Mouse (Mus musculus) kidney, adult 2 months (tissue): ENCODE measurements around the gene Sesn3. TPM values are rescaled to one million over a fixed set of nuclear protein-coding genes. Genes with fewer than 3 reads are reported as not detected.

Experiments
- DNase-seq: peaks from one replicate; pipeline ENCODE4 v3.0.0; 2021
- H3K27ac ChIP-seq: fragments of 200-500 bp; 2 replicates; pipeline ENCODE4 v1.5.1; 2012; ENCODE audit warnings: low read depth, low read length, control low read depth, inconsistent platforms; ENCODE audit not compliant: insufficient read depth
- H3K27me3 ChIP-seq: fragments of 200-500 bp; replicated peaks from 2 replicates; pipeline ENCODE4 v1.6.1; 2012; ENCODE audit warnings: mild to moderate bottlenecking, moderate library complexity, low read length, inconsistent platforms; ENCODE audit not compliant: control insufficient read depth, insufficient read depth
- H3K36me3 ChIP-seq: fragments of 200-500 bp; 2 replicates; pipeline ENCODE4 v1.6.1; 2012; ENCODE audit warnings: mild to moderate bottlenecking, moderate library complexity, low read length, inconsistent platforms; ENCODE audit not compliant: control insufficient read depth, insufficient read depth
- H3K4me1 ChIP-seq: fragments of 200-500 bp; 2 replicates; pipeline ENCODE4 v1.6.1; 2011; ENCODE audit warnings: low read length; ENCODE audit not compliant: control insufficient read depth, insufficient read depth
- H3K4me3 ChIP-seq: fragments of 200-500 bp; 2 replicates; pipeline ENCODE4 v1.5.1; 2011; ENCODE audit warnings: mild to moderate bottlenecking, low read depth, low read length, control low read depth; ENCODE audit not compliant: insufficient read depth
- CTCF ChIP-seq: fragments of 200-500 bp; conservative IDR thresholded peaks from 2 replicates; pipeline ENCODE4 v1.5.1; 2011; ENCODE audit warnings: low read depth, mild to moderate bottlenecking, control low read depth, low read length, moderate library complexity, mixed read lengths; ENCODE audit not compliant: insufficient read depth, insufficient read length
- POLR2A ChIP-seq: fragments of 200-500 bp; IDR thresholded peaks from one replicate; pipeline ENCODE4 v1.6.1; 2011; ENCODE audit warnings: low read depth, low read length, control low read depth
- WGBS: fragments of 180-500 bp; shearing (Covaris S2); methylation state at CpG from one replicate; pipeline ENCODE4 v1.1.7; 2018; 5-methylcytosine and 5-hydroxymethylcytosine counted together
- polyA plus RNA-seq: library from polyadenylated mRNA; depleted of rRNA; stranded (reverse); fragments of >200 nt; gene quantifications from 2 replicates; pipeline ENCODE4 v1.2.3, GENCODE M21; 2012

The Sesn3 gene
- polyA plus RNA-seq, 1 experiment = 13.0 TPM

DNA sequence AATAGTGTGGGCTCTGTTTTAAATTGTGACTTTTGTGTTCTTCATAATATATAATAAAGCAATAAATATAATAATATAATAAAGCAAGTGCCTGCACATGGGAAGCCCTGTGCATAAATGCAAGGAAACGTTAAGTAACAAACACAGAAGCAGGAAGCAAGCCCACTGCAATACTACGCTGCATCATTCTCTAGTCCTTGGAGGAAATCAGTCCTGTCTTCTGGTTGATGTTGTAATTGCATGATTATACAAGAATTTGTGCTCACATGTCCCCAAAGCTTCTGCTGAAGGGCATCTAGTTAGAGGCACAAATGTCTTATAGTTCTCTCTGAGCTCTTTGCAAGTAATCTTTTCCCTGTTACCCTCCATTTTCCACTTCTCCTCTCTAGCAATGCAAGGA lies 6.3 kb upstream of the Sesn3 start:
- Histone ChIP-seq H3K4me3 (no peak overlapping the region), H3K36me3 (no peaks in the 10 kb centered on the region), H3K27me3 (no peaks in the 10 kb centered on the region), H3K27ac (no peak overlapping the region), H3K4me1 (no peaks in the 10 kb centered on the region)
- 81% methylated on average over 2 of the region's 2 CpGs for WGBS
- no peak for TF ChIP-seq POLR2A
- no peak for TF ChIP-seq CTCF
- DNase-seq = no peak

DNA sequence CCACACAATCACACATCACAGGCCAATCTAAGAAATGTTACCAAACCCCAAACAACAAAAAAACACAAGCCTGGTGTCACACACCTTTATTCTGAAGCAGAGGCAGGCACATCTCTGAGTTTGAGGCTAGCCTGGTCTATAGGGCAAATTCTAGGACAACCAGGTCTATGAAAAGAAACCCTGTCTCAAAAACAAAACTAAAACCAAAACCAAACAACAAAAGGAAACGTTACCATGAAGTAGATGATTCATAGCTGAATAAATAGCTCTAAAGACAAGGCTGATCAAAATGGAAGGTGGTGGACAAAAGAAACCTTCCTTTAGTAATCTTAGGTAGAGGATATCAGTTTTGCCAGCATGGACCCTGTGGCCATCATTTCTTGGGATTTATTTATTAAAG lies 1.9 kb upstream of the Sesn3 start:
- H3K4me1 ChIP-seq = peaks cover 3% of the 10 kb centered on the region; the same call in 1 of the 2 replicates
- no peak for DNase-seq
- H3K36me3 ChIP-seq = no peaks in the 10 kb centered on the region
- H3K27me3 ChIP-seq = no peaks in the 10 kb centered on the region
- 67% methylated on average over 1 of the region's 1 CpGs for WGBS
- no peak overlapping the region for H3K27ac ChIP-seq
- H3K4me3 ChIP-seq = no peak overlapping the region
- TF ChIP-seq POLR2A (no peak), CTCF (no peak)

DNA sequence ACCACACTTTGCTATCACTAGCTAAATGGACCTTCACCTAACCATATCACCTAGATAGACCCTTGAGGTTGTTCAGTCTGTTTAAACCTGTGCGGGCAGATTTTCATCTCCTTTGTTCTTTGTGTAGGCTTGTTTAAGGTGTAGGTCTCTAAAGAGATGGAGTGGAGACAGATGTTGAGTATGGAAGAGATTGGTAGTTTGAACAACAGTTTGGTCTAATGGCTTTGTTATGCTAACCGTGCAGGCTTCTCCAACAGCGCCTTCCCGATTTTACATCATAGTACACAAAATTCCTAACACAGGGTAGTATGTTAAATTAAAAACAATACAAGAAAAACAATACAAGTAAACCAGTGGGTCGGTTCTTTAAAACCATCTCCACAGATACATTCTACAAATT lies 281 bp upstream of the Sesn3 start:
- H3K27me3 ChIP-seq = no peaks in the 10 kb centered on the region
- 47% methylated on average over 5 of the region's 5 CpGs for WGBS
- H3K27ac ChIP-seq = peak overlapping the region; percentile 78; the same call in 1 of the 2 replicates
- TF ChIP-seq CTCF (no peak), POLR2A (no peak)
- no peak overlapping the region for H3K4me3 ChIP-seq
- H3K4me1 ChIP-seq = peaks cover 3% of the 10 kb centered on the region; the same call in 1 of the 2 replicates
- no peaks in the 10 kb centered on the region for H3K36me3 ChIP-seq
- DNase-seq = no peak

DNA sequence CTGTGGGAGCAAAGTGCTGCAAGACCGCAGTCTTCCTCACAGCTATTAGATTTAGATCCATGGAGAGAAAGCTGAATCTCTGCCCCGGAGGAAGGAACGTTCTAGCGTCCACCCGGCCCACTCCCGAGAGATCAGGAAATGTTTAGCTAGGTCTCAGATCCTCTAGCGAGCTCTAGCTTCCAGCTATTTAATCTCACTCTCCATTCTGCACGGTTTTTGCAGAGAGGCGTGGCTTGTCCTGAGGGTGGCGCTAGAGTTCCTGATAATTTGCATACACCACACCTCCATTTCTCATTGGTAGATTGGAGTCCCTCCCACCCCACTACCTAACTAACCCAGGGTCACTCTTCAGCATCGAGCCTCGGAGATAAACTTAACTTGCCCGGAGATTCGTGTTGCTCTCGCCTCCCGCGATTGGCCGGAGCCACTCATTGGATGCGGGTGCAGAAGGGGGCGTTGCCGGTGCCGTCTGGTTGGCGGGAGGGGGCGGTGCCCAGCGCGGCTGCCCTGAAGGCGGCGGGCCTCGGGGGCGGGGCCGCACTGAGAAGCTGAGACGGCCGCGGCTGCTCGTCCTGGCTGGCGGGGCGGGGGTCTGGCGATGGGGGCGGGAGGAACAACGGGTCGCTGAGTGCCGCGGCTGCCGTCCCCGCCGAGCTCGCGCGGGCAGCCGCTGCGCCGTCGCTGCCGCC lies 1.1 kb downstream of the Sesn3 start:
- H3K27me3 ChIP-seq = no peaks in the 10 kb centered on the region
- no peaks in the 10 kb centered on the region for H3K36me3 ChIP-seq
- DNase-seq = peak; percentile 100
- peak overlapping the region; percentile 80 for H3K4me3 ChIP-seq
- peak overlapping the region; percentile 78 for H3K27ac ChIP-seq
- WGBS = under 1% methylated on average over 54 of the region's 54 CpGs
- peaks cover 3% of the 10 kb centered on the region; the same call in 1 of the 2 replicates for H3K4me1 ChIP-seq
- TF ChIP-seq POLR2A (no peak), CTCF (peak; percentile 74)

DNA sequence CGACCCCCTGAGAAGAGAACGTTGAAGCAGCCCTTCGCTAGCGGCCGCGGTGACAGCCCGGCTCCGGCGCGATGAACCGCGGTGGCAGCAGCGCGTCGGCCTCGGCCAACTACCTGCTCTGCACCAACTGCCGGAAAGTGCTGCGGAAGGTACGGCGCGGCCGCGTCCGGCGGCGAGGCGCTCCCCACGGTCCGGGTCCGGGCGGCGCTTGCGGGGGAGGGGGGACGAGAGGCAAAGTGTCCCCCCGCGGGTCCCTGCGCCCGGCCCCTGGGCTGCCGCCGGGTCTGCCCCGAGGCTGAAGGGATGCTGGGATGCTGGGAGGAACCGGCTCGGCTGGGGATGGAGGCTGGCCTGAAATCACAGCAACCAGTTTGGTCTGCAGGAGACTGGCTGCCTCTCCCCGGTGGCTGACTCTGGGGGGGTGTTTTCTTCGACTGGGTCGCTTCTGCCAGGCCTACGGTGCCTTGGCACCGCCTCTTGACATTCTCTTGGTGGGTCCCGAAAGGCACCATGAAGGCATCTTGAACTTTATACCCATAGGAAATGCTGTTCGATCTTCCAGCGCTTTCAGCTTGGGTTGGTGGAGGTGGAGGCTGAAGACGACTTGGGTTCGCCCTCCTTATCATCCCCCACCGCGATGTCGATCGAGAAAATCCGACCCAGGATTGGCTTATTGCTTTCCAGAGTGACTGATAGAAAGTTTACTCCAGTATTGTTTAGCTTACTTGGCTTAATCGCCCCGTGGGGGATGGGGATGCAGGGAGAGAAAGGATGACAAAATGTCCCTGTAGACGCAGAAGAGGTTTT lies 1.8 kb downstream of the Sesn3 start:
- Histone ChIP-seq H3K27me3 (no peaks in the 10 kb centered on the region), H3K27ac (peak overlapping the region; percentile 41), H3K4me3 (peak overlapping the region; percentile 80), H3K36me3 (no peaks in the 10 kb centered on the region), H3K4me1 (peaks cover 3% of the 10 kb centered on the region; the same call in 1 of the 2 replicates)
- peak; percentile 45 for DNase-seq
- no peak for TF ChIP-seq POLR2A
- WGBS = under 1% methylated on average over 60 of the region's 61 CpGs

DNA sequence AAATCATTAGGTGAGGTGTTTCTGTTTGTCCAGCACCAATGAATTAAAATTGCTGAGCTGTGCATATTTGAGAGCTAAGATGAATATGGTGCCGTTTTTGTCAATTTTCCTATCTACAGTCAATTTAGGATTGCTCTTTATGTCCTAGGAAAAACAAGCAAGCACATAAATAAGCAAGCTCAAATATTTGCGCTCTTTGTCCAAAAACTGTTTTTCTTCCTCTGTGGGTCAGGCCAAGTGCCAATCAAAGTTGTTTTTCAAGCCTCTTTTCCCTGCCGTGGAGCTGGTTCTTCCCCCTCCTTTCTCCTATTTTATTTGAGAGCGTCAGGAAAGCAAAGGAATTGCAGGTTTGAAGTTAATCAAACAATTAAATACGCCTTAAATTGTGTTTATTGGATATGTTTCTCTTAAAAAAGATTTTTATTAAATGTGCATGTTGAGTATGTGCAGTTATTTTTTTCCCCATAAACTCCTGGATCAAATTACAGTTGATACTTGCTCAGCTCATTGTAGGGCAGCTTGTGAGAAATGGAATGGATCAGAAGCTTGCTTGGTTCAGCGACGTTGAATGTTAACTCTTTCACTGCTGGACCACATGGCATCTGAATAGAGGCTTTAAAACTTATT lies 2.6 kb downstream of the Sesn3 start:
- TF ChIP-seq CTCF = no peak
- no peak for TF ChIP-seq POLR2A
- H3K4me1 ChIP-seq = peaks cover 3% of the 10 kb centered on the region; the same call in 1 of the 2 replicates
- H3K27me3 ChIP-seq = no peaks in the 10 kb centered on the region
- DNase-seq = peak; percentile 32
- H3K27ac ChIP-seq = no peak overlapping the region
- H3K4me3 ChIP-seq = peak overlapping the region; percentile 8; the same call in 1 of the 2 replicates
- no peaks in the 10 kb centered on the region for H3K36me3 ChIP-seq
- 3% methylated on average over 7 of the region's 7 CpGs for WGBS

DNA sequence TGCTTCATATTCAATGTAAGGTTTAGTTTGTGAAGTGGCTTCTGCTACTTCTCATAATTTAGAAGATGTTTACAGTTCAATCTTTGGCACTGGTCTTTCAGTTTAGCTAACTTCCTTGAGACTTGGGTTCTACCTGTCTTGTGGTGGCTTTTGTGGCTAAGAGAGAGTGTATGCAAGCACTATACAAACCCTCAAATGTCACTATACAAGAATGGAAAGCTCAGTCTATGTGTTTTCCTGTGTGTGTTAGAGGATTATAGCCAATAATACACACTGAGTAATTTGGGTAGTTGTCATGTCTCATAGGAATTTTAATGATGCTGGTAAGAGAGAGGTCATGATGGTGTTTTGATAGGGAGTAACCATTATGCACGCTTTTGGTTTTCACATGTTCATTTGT lies 5.8 kb downstream of the Sesn3 start:
- no peak for DNase-seq
- TF ChIP-seq CTCF (no peak), POLR2A (no peak)
- H3K27me3 ChIP-seq = no peaks in the 10 kb centered on the region
- no peak overlapping the region for H3K27ac ChIP-seq
- H3K4me1 ChIP-seq = peaks cover 9% of the 10 kb centered on the region
- WGBS = 64% methylated on average over 1 of the region's 1 CpGs
- no peaks in the 10 kb centered on the region for H3K36me3 ChIP-seq
- H3K4me3 ChIP-seq = no peak overlapping the region
